Mouse (Mus musculus) ES-E14 (cell line): ENCODE data around the gene Gsx2. TPM values are rescaled to one million over a fixed set of nuclear protein-coding genes. Genes with fewer than 3 reads are reported as not detected.

Source experiments
- DNase-seq: peaks from one replicate; pipeline ENCODE4 v3.0.0-alpha.2; 2013; ENCODE audit warnings: low read depth, low spot score
- H3K27ac ChIP-seq: 2 replicates; pipeline ENCODE4 v1.5.1; 2012; ENCODE audit warnings: low read depth, mild to moderate bottlenecking, low read length, moderate library complexity, mixed read lengths; ENCODE audit not compliant: poor library complexity, insufficient read depth, severe bottlenecking
- H3K36me3 ChIP-seq: 2 replicates; pipeline ENCODE4 v1.6.1; 2012; ENCODE audit warnings: mild to moderate bottlenecking, low read length, moderate library complexity, mixed read lengths; ENCODE audit not compliant: control insufficient read depth, poor library complexity, insufficient read depth, severe bottlenecking
- H3K4me1 ChIP-seq, 2 experiments: fragments of 150-350 bp in 1 of 2; sonication (generic) in 1 of 2; 2 replicates each; pipeline ENCODE4 v1.6.1; 2012; ENCODE audit warnings: low read length in 2 of 2, mild to moderate bottlenecking in 1 of 2, mixed read lengths in 1 of 2; ENCODE audit not compliant: control insufficient read depth in 2 of 2, insufficient read depth in 2 of 2, poor library complexity in 1 of 2
- H3K4me3 ChIP-seq, 2 experiments: fragments of 150-350 bp in 1 of 2; sonication (generic) in 1 of 2; 2 replicates each; pipeline ENCODE4 v1.5.1; 2012; ENCODE audit warnings: low read length in 2 of 2, low read depth in 1 of 2, mild to moderate bottlenecking in 1 of 2, mixed read lengths in 1 of 2; ENCODE audit not compliant: insufficient read depth in 1 of 2, poor library complexity in 1 of 2, severe bottlenecking in 1 of 2
- H3K9ac ChIP-seq: 2 replicates; pipeline ENCODE4 v1.6.1; 2012; ENCODE audit warnings: low read depth, mild to moderate bottlenecking, low read length, mixed read lengths; ENCODE audit not compliant: poor library complexity, insufficient read depth, severe bottlenecking
- H3K9me3 ChIP-seq: fragments of 150-350 bp; sonication (generic); 2 replicates; pipeline ENCODE4 v1.6.1; 2012; ENCODE audit warnings: low read depth, mild to moderate bottlenecking, low read length; ENCODE audit not compliant: control insufficient read depth, insufficient read depth
- CHD2 ChIP-seq: IDR thresholded peaks from 2 replicates; pipeline ENCODE4 v1.6.1; 2014; ENCODE audit warnings: mild to moderate bottlenecking, low read depth, low read length, inconsistent platforms
- HCFC1 ChIP-seq: IDR thresholded peaks from 2 replicates; pipeline ENCODE4 v1.6.1; 2012; ENCODE audit warnings: low read length, inconsistent platforms, borderline replicate concordance; ENCODE audit not compliant: insufficient read depth
- MAFK ChIP-seq: IDR thresholded peaks from 2 replicates; pipeline ENCODE4 v1.6.1; 2014; ENCODE audit warnings: mild to moderate bottlenecking, low read depth, low read length, inconsistent platforms; ENCODE audit not compliant: insufficient read depth
- ZC3H11A ChIP-seq: IDR thresholded peaks from 2 replicates; pipeline ENCODE4 v1.6.1; 2012; ENCODE audit warnings: low read depth, mild to moderate bottlenecking, inconsistent platforms, low read length, borderline replicate concordance
- ZNF384 ChIP-seq: IDR thresholded peaks from 2 replicates; pipeline ENCODE4 v1.6.1; 2012; ENCODE audit warnings: low read depth, low read length, inconsistent platforms
- in situ Hi-C, 2 experiments: fragments of 600-800 bp; cut with MboI; formaldehyde crosslinking; loops; one replicate each; pipeline ENCODE4 v1.15.1; 2025; ENCODE audit warnings: low sequenced_read_pairs in 2 of 2, inconsistent platforms in 1 of 2; ENCODE audit not compliant: unreplicated experiment in 2 of 2
- total RNA-seq: library from RNA; depleted of rRNA; stranded (reverse); fragments of 300-350 nt; gene quantifications from 2 replicates; pipeline ENCODE4 v1.2.3, GENCODE M21; 2012

The Gsx2 gene
- total RNA-seq, 1 experiment: not detected

DNA sequence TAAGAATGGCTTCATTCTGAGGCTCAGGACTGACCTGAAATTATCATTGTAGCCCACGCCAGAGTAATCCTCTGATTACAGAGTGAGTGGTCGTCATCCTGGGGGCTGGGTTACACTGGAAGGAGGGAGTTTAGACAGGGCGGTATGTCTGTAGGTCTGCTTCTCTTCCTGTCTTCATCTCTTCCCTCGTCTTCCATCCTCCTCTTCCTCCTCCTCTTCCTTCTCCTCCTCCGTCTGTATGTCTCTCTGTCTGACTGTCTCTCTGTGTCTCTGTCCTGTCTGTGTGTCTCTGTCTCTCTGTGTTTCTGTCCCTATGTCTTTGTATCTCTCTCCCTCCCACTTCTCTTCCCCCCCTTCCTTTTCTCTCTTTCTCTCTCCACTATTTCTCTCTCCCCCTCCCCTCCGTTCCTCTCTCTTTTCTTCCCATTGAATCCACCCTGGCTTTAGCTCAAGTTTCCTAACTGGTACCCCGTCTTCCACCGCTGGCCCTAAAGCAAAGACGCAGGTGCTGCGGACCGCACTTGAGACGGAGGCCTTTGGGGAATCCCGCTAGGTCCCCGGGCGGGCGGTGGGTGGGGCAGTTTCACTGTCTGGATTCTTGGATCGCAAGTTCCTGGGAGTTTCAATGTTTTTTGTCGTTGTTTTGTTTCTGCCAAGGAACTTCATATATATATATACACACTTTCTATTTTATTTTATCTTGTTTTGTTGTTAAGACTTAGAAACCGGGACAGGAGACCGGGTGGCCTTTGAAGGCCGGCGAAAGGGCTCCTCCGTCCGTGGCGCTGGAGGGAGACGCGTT lies 8.4 kb downstream of the Gsx2 start:
- H3K4me3 ChIP-seq: peak overlapping the region in 1 of 2 experiments; percentile 27; a peak in 2 of 4 replicates
- H3K27ac ChIP-seq: no peak overlapping the region
- H3K4me1 ChIP-seq: peaks cover 7 to 17% of the 10 kb centered on the region in 2 experiments
- DNase-seq: no peak
- H3K9me3 ChIP-seq: no peaks in the 10 kb centered on the region
- TF ChIP-seq ZC3H11A: no peak
- no peak for TF ChIP-seq MAFK
- TF ChIP-seq ZNF384: no peak
- TF ChIP-seq HCFC1: no peak
- no peak for TF ChIP-seq CHD2
- H3K36me3 ChIP-seq: no peaks in the 10 kb centered on the region
- in situ Hi-C loops: no loop called here
- no peak overlapping the region for H3K9ac ChIP-seq

DNA sequence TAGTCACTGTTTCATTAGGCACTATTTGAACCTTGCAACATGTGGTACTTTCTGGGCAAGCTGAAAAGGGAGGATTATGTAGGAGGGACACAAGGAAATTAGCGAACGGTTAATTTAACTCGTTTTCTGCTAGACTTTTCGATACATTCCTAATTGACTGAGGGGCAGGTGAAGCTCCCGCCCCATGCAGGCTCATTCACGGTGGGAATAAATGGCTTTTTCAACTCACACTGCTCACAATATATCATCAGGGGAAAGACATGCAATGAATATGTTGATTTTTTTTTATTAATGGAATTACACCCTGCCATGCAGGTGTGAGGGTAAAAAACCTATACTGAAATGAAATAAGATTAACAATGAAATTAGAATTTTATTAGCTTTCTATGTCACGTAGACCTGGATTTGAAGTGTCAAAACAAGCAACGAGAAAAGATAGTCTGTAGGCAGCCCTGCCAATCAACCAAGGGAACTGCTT lies 9.0 kb downstream of the Gsx2 start:
- Histone ChIP-seq H3K9ac (no peak overlapping the region), H3K4me1 (peaks cover 7 to 16% of the 10 kb centered on the region in 2 experiments), H3K36me3 (no peaks in the 10 kb centered on the region), H3K9me3 (no peaks in the 10 kb centered on the region), H3K4me3 (peak overlapping the region; percentile 32 to 40; a peak in 3 of 4 replicates), H3K27ac (no peak overlapping the region)
- no peak for DNase-seq
- in situ Hi-C loops: no loop called here
- TF ChIP-seq MAFK (no peak), CHD2 (no peak), HCFC1 (no peak), ZNF384 (no peak), ZC3H11A (no peak)

DNA sequence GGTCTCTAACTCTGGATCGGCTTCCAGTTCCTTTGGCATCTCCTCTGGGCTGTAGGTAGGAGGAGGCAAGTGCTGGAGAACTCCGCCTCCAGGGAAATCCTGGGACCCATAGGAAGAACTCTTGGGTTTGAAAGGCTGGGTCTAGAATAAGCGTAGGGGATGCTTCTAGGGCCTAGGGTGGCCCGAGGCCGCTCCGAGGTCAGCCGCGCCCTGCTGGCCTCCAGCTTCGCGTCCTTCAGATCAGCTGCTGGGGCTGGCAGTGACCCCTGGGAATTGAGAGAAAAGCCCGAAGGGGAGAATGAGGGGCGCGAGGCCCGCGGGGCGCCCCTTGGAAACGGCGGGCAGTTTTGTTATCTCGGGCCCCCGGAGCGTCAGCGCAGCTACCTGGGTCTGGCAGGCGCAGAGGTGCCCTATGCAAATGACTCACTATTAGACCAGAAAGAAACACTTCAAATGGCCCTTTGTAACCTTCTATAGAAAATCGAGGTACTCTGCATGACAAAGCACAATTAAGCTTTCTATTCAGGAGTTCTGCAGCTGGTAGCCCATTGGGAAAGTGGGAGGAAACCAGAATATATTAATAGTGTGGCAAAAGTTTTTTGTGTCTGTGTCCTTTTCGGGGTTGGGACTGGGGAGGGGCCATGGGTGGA lies 9.6 kb downstream of the Gsx2 start:
- TF ChIP-seq HCFC1: no peak
- no peak for TF ChIP-seq ZNF384
- TF ChIP-seq CHD2: no peak
- H3K4me1 ChIP-seq: peaks cover 7 to 14% of the 10 kb centered on the region in 2 experiments
- peak overlapping the region; percentile 32 to 40; a peak in 3 of 4 replicates for H3K4me3 ChIP-seq
- no peaks in the 10 kb centered on the region for H3K9me3 ChIP-seq
- DNase-seq: peak; percentile 85
- in situ Hi-C loops: no loop called here
- no peak overlapping the region for H3K27ac ChIP-seq
- H3K9ac ChIP-seq: no peak overlapping the region
- no peaks in the 10 kb centered on the region for H3K36me3 ChIP-seq

DNA sequence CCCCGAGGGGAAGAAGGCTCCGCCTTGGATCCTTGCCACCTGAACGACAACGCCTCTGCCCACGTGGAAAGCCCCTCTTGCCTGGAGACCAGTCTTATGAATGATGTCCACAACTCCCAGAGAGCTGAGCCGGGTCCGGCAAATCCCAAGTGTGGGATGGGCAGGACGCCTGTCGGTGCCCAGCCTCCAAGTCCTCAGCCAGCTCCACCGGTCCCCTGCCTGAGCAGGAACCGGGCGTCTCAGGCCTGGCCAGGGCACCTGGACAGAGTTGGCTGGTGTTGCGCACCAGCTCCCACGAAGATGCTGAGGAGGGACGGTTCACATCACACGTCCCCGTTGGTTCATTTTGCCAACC lies 10.1 kb downstream of the Gsx2 start:
- in situ Hi-C loops: no loop called here
- H3K9ac ChIP-seq: no peak overlapping the region
- 0 out of 2 replicates have a peak overlapping the region, but pooled peaks have one; percentile 8 for H3K27ac ChIP-seq
- no peak for DNase-seq
- H3K4me1 ChIP-seq: peaks cover 7 to 14% of the 10 kb centered on the region in 2 experiments
- TF ChIP-seq ZNF384 (no peak), MAFK (no peak), ZC3H11A (no peak), HCFC1 (no peak), CHD2 (no peak)
- no peaks in the 10 kb centered on the region for H3K36me3 ChIP-seq
- H3K4me3 ChIP-seq: peak overlapping the region in 1 of 2 experiments; percentile 17; a peak in 1 of 4 replicates
- no peaks in the 10 kb centered on the region for H3K9me3 ChIP-seq
